Mouse (Mus musculus) CD4-positive, CD25-positive, alpha-beta regulatory T cell, adult 2 months (primary cell): ENCODE measurements at regions not wholly inside any gene's neighbourhood (a gene's known extent, or its start where the extent isn't known, plus 50 kb on each side); places are given as distances from the start of the nearest gene placed in this dataset.
"Not testable (repeated sequence)": the region's sequence is repeated elsewhere in the genome, so short reads cannot be mapped to it uniquely, and the experiment has no call there.

Experiments used
- DNase-seq: peaks from one replicate; pipeline ENCODE4 v3.0.0-alpha.2; 2012; ENCODE audit warnings: low read depth, low spot score

DNA sequence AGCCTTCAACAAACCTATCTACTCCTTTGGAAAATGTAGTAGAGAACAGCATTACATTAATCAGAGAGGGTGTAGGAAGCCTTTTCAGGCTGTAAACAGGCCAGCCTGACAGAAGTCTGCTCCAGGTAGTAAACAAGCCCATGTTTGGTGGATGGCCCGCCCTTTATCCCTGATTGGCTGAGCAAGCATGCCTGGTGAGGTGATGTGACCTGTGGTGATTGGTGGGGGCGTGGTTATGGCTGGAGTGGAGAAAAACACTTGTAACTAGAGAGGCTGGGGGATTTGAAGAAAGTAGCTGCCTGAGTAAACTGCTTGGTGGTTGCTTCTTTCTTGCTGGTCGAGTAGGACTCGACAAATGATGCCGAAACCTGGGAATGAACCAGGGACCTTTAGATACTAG is 621.3 kb upstream of the Dsel start:
- not testable (repeated sequence) for DNase-seq

DNA sequence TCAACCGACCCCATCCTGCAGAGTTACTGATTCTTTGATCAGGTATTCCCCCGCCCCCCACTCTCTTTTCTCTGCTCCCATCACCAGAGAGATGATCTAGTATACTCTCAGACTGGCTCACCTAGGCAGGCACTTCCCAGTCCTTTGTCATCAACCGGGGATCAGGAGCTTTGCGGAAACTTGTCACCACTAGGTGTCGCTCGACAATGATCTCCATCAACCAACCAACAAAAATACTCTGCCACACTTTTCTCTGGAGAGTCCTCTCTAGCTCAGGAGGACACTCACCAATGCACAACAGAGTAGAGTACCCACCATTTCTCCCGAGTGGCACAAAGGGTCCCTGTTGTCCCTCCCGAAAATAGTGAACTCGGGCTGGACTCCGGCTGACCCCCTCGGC is 591.3 kb upstream of the Dsel start:
- peak; percentile 5 for DNase-seq

DNA sequence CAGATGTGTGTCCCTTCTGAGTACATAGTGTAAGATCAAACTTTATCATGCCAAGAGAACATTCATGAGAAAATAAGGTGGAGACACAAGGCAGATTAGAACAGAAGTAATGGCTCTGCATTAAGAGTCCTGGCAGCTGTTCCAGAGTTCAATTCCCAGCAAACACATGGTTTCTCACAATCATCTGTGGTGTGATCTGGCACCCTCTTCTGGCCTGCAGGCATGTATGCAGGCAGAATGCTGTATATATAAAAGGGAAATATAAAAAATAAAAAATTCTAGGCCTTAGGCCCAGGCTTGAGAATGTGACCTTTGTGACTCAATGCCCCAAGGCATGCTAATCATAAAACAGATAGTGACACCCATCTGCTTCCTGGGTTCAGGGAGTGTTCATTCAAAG is 587.7 kb upstream of the Dsel start:
- DNase-seq: no peak

DNA sequence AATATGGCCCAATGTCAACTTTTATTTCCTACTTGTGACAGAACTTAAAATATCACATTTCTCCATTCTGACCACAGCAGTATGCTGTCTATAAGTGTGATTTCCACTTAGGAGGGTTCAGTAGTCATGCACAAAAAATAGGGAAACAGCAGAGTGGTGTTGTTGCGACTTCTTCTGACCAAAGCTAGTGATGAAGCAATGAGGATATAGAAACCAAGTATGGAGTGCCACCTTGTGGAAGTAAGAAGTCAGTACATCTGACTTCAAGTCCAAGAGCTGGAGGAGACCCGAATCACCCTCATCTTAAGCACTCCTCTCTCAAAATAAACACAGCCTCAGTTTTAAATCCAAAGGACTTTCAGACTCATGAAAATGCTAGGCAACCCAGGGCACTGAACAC is 586.9 kb upstream of the Dsel start:
- no peak for DNase-seq

DNA sequence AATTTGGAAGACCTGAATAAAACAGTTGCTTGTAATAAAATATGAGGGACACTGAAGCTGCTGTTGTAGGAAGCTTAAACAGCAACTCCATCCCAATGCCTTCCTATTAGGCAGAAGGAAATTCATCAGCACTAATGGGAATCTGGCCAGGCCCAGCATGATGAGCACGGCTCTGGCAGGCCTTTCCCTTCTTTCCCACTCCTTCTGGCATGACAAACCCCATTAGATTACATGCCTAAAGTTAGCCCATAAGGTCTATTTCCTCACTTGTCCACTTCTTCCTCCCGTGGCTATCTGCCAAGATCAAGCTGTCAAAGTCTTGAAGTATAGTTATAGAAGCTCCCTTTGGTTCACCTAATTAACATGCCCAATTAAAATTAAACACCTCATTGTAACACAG is 574.4 kb upstream of the Dsel start:
- DNase-seq: no peak

DNA sequence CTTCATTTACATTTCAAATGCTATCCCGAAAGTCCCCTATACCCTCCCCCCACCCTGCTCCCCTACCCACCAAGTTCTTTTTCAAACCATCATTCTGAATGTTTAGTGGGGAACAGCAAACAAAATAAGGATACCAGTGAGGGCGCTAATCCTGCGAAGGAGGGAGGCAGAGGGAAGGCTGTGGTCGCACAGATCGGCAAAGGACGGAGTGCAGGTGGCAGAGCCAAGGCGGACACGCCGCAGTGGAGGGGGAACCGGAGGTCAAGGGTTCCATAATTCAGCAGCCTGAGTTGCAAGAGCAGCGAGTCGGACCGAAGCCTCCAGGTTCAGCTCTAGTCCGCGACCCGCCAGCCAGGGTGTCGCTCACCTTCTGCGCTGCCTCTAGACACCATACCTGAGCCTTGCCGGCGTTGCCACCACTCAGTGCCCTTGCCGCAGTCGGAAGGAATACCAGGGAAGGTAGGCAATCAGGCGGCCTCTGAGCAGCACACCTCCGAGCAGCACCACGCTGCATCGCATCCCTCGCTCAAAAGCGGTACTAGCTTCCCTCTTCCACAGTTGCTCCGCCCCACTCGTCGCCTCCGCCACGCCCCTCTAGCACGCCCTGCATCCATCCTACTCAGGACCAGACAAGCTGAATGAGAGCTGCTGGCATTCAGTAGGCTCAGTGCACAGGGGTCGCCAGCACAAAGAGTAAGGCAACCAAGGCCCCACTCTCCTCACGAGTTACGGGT is 551.8 kb upstream of the Dsel start:
- no peak for DNase-seq

DNA sequence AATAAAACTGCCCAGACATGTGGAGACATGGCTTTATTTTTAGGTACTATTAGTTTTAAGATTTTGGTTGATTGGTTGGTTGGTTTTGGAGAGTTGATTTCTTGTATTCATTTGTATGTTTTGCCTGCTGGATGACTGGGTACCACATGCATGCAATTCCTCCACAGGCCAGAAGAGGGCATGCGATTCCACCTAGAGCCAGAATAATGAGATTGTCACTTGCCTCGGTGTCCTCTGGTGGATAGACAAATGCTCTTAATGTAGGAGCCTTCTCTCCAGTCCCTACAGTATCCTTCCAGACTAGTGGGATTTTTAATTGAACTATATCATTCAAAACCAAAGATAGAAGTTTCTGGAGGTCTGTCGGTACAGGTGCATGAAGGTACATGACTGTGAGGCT is 524.1 kb upstream of the Dsel start:
- DNase-seq: no peak

DNA sequence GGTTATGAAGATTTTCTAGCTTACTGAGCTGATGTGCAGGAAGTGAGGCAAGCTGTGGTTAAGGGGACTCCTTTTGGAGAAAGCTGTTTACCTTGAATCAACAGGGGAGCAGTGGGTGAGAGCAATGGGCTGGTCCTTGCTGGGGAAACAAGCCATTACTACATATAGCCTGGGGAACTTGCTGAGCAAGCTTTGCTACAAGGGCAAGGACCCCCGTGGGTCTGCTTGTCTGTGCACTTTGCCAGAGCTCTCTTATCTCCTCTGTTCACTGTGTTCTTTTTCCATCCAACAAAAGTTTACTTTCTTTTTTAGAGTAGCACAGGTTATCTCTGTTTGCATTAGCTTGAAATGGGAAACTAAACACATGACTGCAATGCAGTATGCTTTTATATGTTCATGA is 519.3 kb upstream of the Dsel start:
- DNase-seq: no peak

DNA sequence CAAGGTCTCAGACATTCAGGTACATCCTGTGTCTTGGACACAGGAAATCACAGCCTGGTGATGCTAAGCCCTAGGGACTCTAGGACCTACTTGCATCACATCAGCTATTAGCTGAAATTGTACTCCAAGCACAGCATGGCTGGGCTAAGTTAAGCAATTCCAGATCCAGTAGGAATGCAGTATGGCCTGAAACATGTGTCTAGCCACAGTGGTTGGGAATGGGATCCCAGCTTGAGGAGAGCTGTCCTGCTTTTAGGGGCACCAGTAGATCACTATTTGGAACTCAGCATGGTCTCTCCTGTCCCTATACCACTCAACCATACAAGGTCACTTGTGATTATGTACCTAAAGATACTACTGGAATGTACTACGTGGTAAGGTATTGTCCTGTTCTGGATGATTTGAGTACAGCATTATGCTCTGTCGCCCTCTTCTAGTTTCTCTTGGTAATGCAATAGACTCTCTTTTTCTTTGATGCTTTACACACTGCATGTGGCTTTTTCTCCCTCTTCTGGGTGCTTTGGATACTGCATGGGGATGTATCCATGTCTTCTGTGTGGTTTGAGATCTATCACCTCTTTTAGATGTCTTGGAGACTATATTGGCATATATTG is 515.0 kb upstream of the Dsel start:
- DNase-seq: no peak

DNA sequence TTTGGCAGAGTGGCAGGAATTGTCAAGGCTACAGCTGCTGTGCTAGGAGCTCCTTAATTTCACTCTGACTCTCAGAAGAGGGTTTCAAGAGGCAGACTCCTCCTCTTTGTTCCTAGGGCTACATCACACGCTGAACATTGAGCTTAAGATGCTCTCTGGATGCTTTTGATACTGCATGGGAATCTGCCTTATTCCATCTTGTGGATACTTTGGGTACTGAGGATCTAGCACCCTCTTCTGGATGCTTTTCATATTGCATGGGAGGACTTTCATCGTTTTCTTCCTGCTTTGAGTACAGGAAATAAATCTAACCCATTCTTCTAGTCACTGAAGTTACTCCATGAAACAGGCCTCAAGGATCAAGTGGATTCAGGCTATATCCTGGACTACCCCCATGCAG is 513.9 kb upstream of the Dsel start:
- no peak for DNase-seq

DNA sequence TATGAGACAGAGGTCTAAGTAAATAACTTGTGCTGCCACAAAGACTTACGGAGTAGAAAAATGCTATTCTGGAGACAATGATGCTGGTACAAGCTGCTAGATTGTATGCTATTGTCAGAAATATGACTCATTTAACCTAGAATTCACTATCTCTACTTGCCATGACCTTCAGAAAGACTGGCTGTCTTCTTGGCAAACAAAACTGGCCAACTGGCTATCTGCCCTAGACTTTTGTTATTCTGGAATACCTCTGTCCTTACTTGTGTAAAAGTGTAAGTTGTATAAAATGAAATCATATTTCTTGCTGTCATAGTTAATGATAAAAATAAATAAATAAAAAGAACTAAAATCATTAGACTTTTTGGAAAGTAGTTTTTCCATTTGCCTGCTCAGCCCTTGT is 491.1 kb upstream of the Dsel start:
- DNase-seq: no peak
